Mouse (Mus musculus) forebrain, embryonic 11.5 days (tissue): ENCODE results near the gene Zswim2. TPM values are rescaled to one million over a fixed set of nuclear protein-coding genes. Genes with fewer than 3 reads are reported as not detected.
A peak's percentile ranks its signal among the peaks of the same experiment; 100 is the strongest.

ENCODE experiments used
- ATAC-seq: fragments of 200-750 bp; cut with Nextera tagmentation; replicated peaks from 2 replicates; pipeline ENCODE4 v1.8.0; 2017; ENCODE audit warnings: moderate TSS enrichment; ENCODE audit not compliant: low FRiP score
- DNase-seq: peaks from one replicate; pipeline ENCODE4 v3.0.0-alpha.2; 2017; ENCODE audit warnings: low spot score
- H3K27ac ChIP-seq: fragments of 300-500 bp; sonication (generic); 2 replicates; pipeline ENCODE4 v1.5.1; 2014; ENCODE audit warnings: low read depth, low read length
- H3K27me3 ChIP-seq: fragments of 300-500 bp; sonication (generic); 2 replicates; pipeline ENCODE4 v1.6.1; 2014; ENCODE audit warnings: mild to moderate bottlenecking, low read length, mixed read lengths; ENCODE audit not compliant: control insufficient read depth, insufficient read depth
- H3K36me3 ChIP-seq: fragments of 300-500 bp; sonication (generic); 2 replicates; pipeline ENCODE4 v1.6.1; 2014; ENCODE audit warnings: mild to moderate bottlenecking, low read length, moderate library complexity, mixed read lengths; ENCODE audit not compliant: control insufficient read depth, insufficient read depth
- H3K4me1 ChIP-seq: fragments of 300-500 bp; sonication (generic); replicated peaks from 2 replicates; pipeline ENCODE4 v1.6.1; 2014; ENCODE audit warnings: low read length, mixed read lengths; ENCODE audit not compliant: control insufficient read depth, insufficient read depth
- H3K4me2 ChIP-seq: fragments of 300-500 bp; sonication (generic); 2 replicates; pipeline ENCODE4 v1.6.1; 2014; ENCODE audit warnings: low read depth, mild to moderate bottlenecking, low read length, moderate library complexity, mixed read lengths; ENCODE audit not compliant: severe bottlenecking
- H3K4me3 ChIP-seq: fragments of 300-500 bp; sonication (generic); 2 replicates; pipeline ENCODE4 v1.5.1; 2014; ENCODE audit warnings: low read depth, low read length
- H3K9ac ChIP-seq: fragments of 300-500 bp; sonication (generic); 2 replicates; pipeline ENCODE4 v1.6.1; 2014; ENCODE audit warnings: low read length
- H3K9me3 ChIP-seq: fragments of 300-500 bp; sonication (generic); 2 replicates; pipeline ENCODE4 v1.6.1; 2016; ENCODE audit warnings: low read length, mixed read lengths; ENCODE audit not compliant: control insufficient read depth
- WGBS: fragments of 180-500 bp; shearing (Covaris S2); extraction: QIAGEN DNeasy Blood & Tissue Kit; methylation state at CpG from one replicate; pipeline ENCODE4 v1.1.7; 2014; 5-methylcytosine and 5-hydroxymethylcytosine counted together
- polyA plus RNA-seq: library from polyadenylated mRNA; unstranded; fragments of >200 nt; fragmentation: Nextera tagmentation; extraction: Ambion mirVana; gene quantifications from 2 replicates; pipeline ENCODE4 v1.2.1, GENCODE M21; 2014

Gene Zswim2
- polyA plus RNA-seq, 1 experiment from 2014 or later = not detected

DNA sequence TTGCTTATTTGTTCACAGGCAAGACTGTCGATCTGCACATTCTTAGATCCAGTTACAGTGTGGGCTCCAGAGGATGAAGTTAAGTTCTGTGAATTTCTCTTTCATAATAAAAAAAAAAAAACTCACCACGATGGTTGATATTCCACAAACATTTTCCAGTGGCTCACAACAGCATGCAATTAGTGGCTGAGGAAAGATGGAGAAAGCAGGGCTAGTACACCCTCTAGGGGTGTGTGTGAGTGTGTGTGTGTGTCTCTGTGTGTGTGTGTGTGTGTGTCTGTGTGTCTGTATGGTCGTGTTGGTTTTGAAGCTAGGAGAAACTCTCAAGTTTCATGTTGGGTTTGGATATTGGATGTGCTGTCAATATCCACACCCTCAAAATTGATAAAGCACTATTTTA, 350 bp upstream of the Zswim2 start:
- H3K4me3 ChIP-seq = no peak overlapping the region; the same call in 1 of the 2 replicates
- DNase-seq = no peak
- H3K4me2 ChIP-seq = peak overlapping the region; percentile 67; the same call in 1 of the 2 replicates
- no peaks in the 10 kb centered on the region for H3K36me3 ChIP-seq
- no peaks in the 10 kb centered on the region for H3K9me3 ChIP-seq
- peak; percentile 58 for ATAC-seq
- no peak overlapping the region for H3K27ac ChIP-seq
- H3K4me1 ChIP-seq = no peaks in the 10 kb centered on the region
- 46% methylated on average over 3 of the region's 3 CpGs for WGBS
- no peaks in the 10 kb centered on the region for H3K27me3 ChIP-seq
- H3K9ac ChIP-seq = no peak overlapping the region

- Histone ChIP-seq H3K9ac (no peak overlapping the region), H3K4me2 (no peak overlapping the region), H3K27me3 (no peaks in the 10 kb centered on the region), H3K4me1 (no peaks in the 10 kb centered on the region), H3K27ac (no peak overlapping the region), H3K36me3 (no peaks in the 10 kb centered on the region), H3K9me3 (no peaks in the 10 kb centered on the region), H3K4me3 (no peak overlapping the region)
- DNase-seq = no peak
- 0 out of 2 replicates have a peak, but pooled peaks have one; percentile 24 for ATAC-seq
- WGBS = 39% methylated on average over 2 of the region's 2 CpGs
Observed at GRCm38 (mm10) chr2:83929478-83930088, 11.4 kb downstream of the Zswim2 start.

GRCm38 (mm10) chr2:83901896-83902540, 39.0 kb downstream of the Zswim2 start:
- Histone ChIP-seq H3K27ac (no peak overlapping the region), H3K9ac (no peak overlapping the region), H3K4me3 (no peak overlapping the region), H3K36me3 (no peaks in the 10 kb centered on the region), H3K4me2 (no peak overlapping the region), H3K4me1 (no peaks in the 10 kb centered on the region), H3K27me3 (no peaks in the 10 kb centered on the region), H3K9me3 (no peaks in the 10 kb centered on the region)
- no peak for DNase-seq
- 67% methylated on average over 2 of the region's 2 CpGs for WGBS
- ATAC-seq = no peak

DNA sequence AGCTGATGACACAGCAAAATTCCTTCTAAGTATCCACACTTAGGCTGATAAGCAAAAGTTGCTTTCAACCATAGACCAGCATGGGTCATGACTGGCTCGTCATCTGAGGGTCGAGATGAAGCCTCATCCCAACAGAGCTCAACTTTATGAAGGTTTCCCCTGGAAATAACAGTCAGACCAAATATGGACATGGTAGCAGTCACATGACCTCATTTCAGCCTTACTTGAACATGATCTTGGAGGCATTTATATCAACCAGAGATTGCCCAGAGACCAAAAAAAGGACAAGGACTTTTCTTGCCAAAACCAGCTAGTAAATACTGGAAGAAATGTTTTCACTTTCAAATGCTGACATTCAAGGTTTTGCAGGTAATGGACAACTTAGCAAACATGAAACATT, 47.3 kb downstream of the Zswim2 start:
- Histone ChIP-seq H3K4me3 (no peak overlapping the region), H3K9me3 (no peaks in the 10 kb centered on the region), H3K4me1 (no peaks in the 10 kb centered on the region), H3K4me2 (no peak overlapping the region), H3K36me3 (no peaks in the 10 kb centered on the region), H3K9ac (no peak overlapping the region), H3K27ac (no peak overlapping the region), H3K27me3 (no peaks in the 10 kb centered on the region)
- WGBS = 85% methylated on average over 2 of the region's 2 CpGs
- ATAC-seq (no peak), DNase-seq (no peak)

GRCm38 (mm10) chr2:83883850-83884420, 57.1 kb downstream of the Zswim2 start:
- Histone ChIP-seq H3K9ac (no peak overlapping the region), H3K4me1 (no peaks in the 10 kb centered on the region), H3K27me3 (no peaks in the 10 kb centered on the region), H3K4me2 (no peak overlapping the region), H3K9me3 (no peaks in the 10 kb centered on the region), H3K4me3 (no peak overlapping the region), H3K27ac (no peak overlapping the region), H3K36me3 (peaks cover 6% of the 10 kb centered on the region; the same call in 1 of the 2 replicates)
- WGBS = 87% methylated on average over 6 of the region's 6 CpGs
- DNase-seq (no peak), ATAC-seq (no peak)

Other genes starting within 250 kb of the Zswim2 start
- gene Itgav, start 216.8 kb downstream of the Zswim2 start, polyA plus RNA-seq = 43.8 and 48.3 TPM in 2 replicates
- 56.6 and 58.9 TPM in 2 replicates for gene Fam171b, start 128.6 kb downstream of the Zswim2 start, polyA plus RNA-seq
- gene Gm13698, start 14.5 kb upstream of the Zswim2 start, polyA plus RNA-seq = not detected in 2 replicates
- gene Gm13693, start 20.3 kb upstream of the Zswim2 start, polyA plus RNA-seq = not detected in 2 replicates
- gene Gm13695, start 26.1 kb upstream of the Zswim2 start, polyA plus RNA-seq = not detected in 2 replicates
- not detected in 2 replicates for gene Gm13696, start 31.9 kb upstream of the Zswim2 start, polyA plus RNA-seq
- gene Gm13694, start 37.7 kb upstream of the Zswim2 start, polyA plus RNA-seq = not detected in 2 replicates
- gene Gm13697, start 43.5 kb upstream of the Zswim2 start, polyA plus RNA-seq = not detected in 2 replicates
- not detected in 2 replicates for gene Gm13691, start 49.3 kb upstream of the Zswim2 start, polyA plus RNA-seq